Mouse (Mus musculus) spleen, postnatal 4 days (tissue): ENCODE measurements around the gene Rpn1.

Source experiments
- DNase-seq, 2 experiments: peaks; one replicate each; pipeline ENCODE4 v3.0.0; 2022; ENCODE audit warnings: low spot score in 2 of 2

The Rpn1 gene

DNA sequence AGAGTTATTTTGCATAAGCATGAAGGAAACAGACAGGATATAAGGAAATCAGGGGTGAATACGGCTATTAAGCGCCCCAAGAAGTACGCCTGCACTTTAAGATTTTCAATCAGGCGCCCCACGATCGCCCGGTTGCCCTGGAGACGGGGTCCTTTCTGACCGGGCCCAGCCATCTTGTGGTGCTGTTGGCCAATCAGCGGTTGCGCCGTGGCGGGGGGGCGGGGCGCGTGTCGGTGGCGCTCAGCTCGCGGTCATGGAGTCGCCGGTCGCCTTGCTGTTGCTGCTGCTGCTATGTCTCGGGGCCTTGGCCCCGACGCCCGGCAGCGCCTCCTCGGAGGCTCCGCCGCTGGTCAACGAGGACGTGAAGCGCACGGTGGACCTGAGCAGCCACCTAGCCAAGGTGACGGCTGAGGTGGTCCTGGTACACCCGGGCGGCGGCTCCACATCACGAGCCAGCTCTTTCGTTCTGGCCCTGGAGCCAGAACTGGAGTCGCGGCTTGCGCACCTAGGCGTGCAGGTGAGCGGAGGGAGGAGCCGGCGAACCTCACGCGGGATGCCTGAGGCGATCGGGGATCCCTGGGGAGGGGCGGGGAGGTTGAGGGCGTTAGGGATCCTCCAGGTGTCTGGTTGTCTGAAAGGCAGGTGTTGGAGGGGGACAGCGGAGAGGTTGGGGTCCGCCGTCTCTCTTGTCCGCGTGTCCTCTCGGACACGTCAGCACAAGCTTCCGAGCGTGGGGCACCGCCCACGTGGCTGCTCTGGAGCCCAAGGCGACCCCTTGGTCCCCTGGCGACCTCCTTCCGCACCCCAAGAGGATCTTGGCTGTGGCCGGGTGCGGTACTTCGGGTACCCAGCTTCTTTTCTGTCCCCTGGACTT, at the start of gene Rpn1:
Gene Rpn1, plus strand, starts transcription at position 205 of the 874 bp plus-strand sequence.
- peak; percentile 99 to 100 for DNase-seq

GRCm38 (mm10) chr6:88037471-88038045, 46.7 kb upstream of the Rpn1 start:
- DNase-seq, result no peak

GRCm38 (mm10) chr6:88039426-88039825, 44.9 kb upstream of the Rpn1 start:
- no peak for DNase-seq

DNA sequence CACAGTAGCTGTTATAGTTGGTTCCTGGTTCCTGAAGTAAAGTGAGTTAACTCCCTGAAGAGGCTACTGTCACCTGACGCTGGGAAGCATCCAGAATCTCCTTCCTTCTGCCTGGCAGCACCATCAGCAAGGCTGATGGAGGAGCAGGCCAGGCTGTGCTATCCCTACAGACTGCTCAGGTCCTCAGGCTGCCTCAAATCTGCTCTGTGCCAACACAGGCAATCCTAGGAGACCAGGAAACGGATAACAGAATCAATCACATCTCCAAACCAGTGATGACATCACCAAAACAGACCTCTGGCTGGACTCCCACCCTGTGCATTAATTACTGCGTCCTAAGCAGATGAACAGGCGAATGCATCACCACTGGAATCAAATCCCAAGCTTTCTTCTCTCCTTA, 43.1 kb upstream of the Rpn1 start:
- no peak for DNase-seq

DNA sequence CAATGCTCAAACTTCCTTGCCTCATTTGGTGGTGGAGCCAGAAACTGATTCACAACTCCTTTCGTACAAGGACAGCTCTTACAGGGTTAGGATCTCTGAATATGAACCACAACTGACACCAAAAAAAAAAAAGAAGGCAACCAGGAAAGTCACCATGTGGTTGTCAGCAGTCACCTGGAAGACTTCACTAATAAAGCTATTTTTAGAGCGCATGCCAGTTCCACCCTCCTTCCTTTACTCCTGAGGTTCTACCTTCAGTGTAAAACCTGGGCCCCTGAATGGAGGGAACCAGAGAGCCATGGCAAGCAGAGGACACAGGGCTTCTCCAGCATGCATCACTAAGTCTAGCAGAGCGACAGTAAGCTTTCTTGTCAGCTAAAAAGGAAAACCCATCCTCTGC, 41.9 kb upstream of the Rpn1 start:
- DNase-seq, result no peak

DNA sequence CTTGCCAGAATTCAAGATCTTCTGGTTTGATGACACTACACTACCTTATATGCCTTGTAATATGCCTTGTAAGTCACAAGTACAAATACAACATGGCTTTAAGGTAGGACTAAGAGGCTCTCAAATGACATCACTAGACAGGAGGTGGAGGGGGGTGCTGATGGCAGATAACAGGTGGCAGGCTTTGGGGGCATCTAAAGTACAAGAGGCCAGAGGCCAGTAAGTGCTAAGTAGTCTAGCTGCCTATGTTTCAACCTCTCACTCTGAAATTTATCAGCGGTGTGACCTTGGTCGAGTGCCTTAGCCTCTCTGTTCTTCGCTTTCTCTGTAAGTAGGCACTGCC, 40.1 kb upstream of the Rpn1 start:
- DNase-seq, result no peak

DNA sequence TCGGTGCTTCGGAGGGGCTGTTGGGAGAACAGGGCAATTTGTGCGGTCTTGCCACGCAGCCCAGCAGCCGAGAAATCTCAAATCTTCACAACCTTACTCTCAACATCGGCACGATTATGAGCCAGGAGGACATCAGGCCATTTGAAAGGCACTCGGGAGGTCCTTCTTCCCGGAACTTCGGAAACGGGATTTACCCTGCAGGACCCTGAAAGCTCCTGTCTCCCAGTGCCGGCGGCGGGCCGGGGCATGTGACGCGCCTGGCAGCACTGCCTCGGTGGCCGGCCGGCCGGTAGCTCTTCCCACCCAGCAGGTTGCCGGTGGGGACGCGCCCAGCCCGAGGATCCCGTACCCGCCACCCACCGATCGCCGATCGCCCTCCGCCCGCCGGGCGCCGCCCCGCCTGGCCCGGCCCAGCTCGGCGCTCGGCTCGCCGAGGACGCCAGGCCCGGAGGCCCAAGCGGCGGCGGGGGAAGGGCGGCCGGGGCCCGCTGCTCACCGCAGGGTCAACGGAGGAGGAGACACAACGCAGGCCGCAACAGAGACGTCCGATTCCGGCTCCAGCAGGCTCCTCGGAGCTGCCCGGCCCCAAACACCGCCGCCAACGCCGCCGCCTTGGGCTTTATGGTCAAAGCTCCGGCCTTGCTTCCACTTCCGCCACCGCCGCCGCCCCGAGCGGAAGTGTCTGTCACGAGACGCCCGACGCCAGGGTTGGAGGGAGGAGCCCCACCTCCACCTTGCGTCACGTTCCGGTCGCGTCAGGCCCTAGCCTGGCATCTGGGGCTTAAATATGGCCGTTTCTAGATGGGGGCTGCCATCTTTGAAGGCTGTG, 39.5 kb upstream of the Rpn1 start, which contains the start of gene Rab7:
Gene Rab7, minus strand, starts transcription at position 694 of the 829 bp plus-strand sequence.
- peak; percentile 93 to 97 for DNase-seq

- no peak for DNase-seq
Observed at GRCm38 (mm10) chr6:88045406-88045766, 38.9 kb upstream of the Rpn1 start.

GRCm38 (mm10) chr6:88047853-88048252, 36.4 kb upstream of the Rpn1 start:
- no peak for DNase-seq

GRCm38 (mm10) chr6:88049008-88049407, 35.3 kb upstream of the Rpn1 start:
- DNase-seq, result no peak

GRCm38 (mm10) chr6:88051206-88051605, 33.1 kb upstream of the Rpn1 start:
- DNase-seq, result no peak

- DNase-seq, result no peak
Observed at GRCm38 (mm10) chr6:88053228-88054080, 30.8 kb upstream of the Rpn1 start.

DNA sequence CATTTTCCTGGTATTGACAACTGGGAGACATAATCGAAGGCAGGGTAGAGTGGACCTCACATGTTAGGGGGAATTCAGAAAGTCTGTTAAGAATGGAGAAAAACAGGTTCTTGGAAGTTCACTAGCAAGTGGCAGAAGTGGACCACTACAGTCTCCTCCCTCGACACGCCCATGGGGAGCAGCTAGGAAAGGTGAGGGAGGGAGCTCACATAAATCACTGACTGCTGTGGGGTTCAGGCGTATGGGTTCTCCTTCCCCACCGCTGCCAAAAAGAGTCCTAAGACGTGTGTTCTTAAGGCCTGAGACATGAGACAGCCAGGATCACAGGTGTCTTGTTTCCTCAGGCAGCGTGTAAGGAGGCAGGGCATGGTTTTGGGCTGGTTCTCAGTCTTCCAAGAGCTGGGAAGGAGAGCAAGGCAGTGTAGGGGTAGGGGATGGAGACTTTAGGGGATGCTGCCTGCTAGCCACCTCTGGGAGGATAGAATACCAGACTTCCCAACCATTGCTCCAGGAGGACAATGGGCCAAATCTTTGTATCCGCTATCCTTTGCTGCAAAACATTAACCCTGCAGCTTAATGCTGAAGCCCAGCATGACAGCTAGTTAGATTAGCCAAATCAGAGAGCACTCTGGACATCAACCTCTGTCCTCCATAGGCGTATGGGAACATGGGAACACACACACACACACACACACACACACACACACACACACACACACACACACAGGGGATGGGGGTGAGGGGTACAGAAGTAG, 30.0 kb upstream of the Rpn1 start:
- no peak for DNase-seq

GRCm38 (mm10) chr6:88055663-88056062, 28.6 kb upstream of the Rpn1 start:
- no peak for DNase-seq

DNA sequence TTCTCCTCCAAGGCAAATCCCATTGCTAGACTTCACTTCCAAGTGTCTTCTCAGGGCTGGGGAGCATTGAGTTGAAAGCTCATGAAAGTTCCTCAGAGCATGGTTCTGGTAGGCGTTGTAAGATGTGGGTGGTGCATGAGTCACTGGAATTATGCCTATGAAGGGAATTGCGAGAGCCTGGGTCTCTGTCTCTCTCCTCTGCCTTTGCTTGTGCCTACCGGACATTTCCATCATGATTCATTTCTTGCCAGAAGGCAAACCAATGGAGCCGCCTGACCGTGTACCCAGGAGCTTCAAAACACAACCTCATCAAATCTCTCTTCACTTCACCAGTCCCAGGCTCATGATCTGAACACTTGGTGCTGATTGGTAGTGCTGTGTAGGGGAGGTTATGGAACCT, 27.4 kb upstream of the Rpn1 start:
- DNase-seq, result no peak

GRCm38 (mm10) chr6:88059903-88060302, 24.4 kb upstream of the Rpn1 start:
- no peak for DNase-seq

- peak in 1 of 2 experiments; percentile 25 for DNase-seq
Observed at GRCm38 (mm10) chr6:88060602-88061001, 23.7 kb upstream of the Rpn1 start.

GRCm38 (mm10) chr6:88061406-88061805, 22.9 kb upstream of the Rpn1 start:
- no peak for DNase-seq

- no peak for DNase-seq
Observed at GRCm38 (mm10) chr6:88062398-88062797, 21.9 kb upstream of the Rpn1 start.

GRCm38 (mm10) chr6:88064072-88064642, 20.1 kb upstream of the Rpn1 start:
- no peak for DNase-seq
